Comparison of ENCODE assay signal across 8 mouse cellular contexts in genomic region chr12:80108896-80109668, GRCm38 (mm10). TPM values are rescaled to one million over a fixed set of nuclear protein-coding genes. Genes with fewer than 3 reads are reported as not detected.
DNase-seq lines count a peak whose midpoint lies in the region; ATAC-seq and TF ChIP-seq lines count a peak whose summit lies in the region.
"Not testable (repeated sequence)": the region's sequence is repeated elsewhere in the genome, so short reads cannot be mapped to it uniquely, and the experiment has no call there.

No protein-coding gene starts in this region.

- WGBS in bone marrow, adult 2 months: 9% methylated on average over 11 of the region's 11 CpGs
- WGBS in heart, embryonic 16.5 days: 11% methylated on average over 11 of the region's 11 CpGs
- WGBS in kidney, postnatal 0 days: 4% methylated on average over 11 of the region's 11 CpGs
- 13% methylated on average over 11 of the region's 11 CpGs for WGBS in liver, embryonic 14.5 days (ENCODE audit: insufficient replicate concordance)

- not testable (repeated sequence) for H3K27me3 ChIP-seq in heart, embryonic 16.5 days (ENCODE audit: control insufficient read depth, insufficient read depth, low read length); kidney, postnatal 0 days (ENCODE audit: insufficient read depth, low read length); liver, embryonic 14.5 days (ENCODE audit: control insufficient read depth, insufficient read depth, low read length); splenic B cell, adult 2 months (ENCODE audit: control insufficient read depth, insufficient read depth, low read length, poor library complexity, severe bottlenecking)

- H3K4me1 ChIP-seq in bone marrow, adult 2 months (ENCODE audit: control insufficient read depth, insufficient read depth, low read length); heart, embryonic 16.5 days (ENCODE audit: control insufficient read depth, insufficient read depth, low read length); kidney, postnatal 0 days (replicated peaks; ENCODE audit: insufficient read depth, low read length): not testable (repeated sequence)
- peaks cover 4 to 12% of the 10 kb centered on the region in 2 experiments; a peak in 3 of 4 replicates for H3K4me1 ChIP-seq in liver, embryonic 14.5 days (replicated peaks; ENCODE audit: control insufficient read depth in 2 of 2, insufficient read depth in 2 of 2, low read length in 1 of 2)

- ATAC-seq in erythroblast, adult 5-6 weeks (replicated peaks; ENCODE audit: low FRiP score, poor library complexity, severe bottlenecking): peak; percentile 43; the same call in 1 of the 2 replicates
- ATAC-seq in heart, embryonic 16.5 days (replicated peaks; ENCODE audit: extremely low read depth, insufficient read depth, low FRiP score); kidney, postnatal 0 days (replicated peaks; ENCODE audit: low FRiP score, low read depth); liver, embryonic 14.5 days (ENCODE audit: insufficient read depth): not testable (repeated sequence)

- peak; percentile 75 for TF ChIP-seq CTCF in bone marrow, adult 2 months (IDR thresholded peaks at IDR 0.05; ENCODE audit: control insufficient read depth, insufficient read depth, low read length)
- TF ChIP-seq CTCF in kidney, postnatal 0 days (IDR thresholded peaks at IDR 0.05; ENCODE audit: low read depth): peak; percentile 78
- peak; percentile 84 for TF ChIP-seq CTCF in liver, embryonic 14.5 days (IDR thresholded peaks at IDR 0.05; ENCODE audit: low read depth)

- DNase-seq in 416B (ENCODE audit: low read depth): peak; percentile 89
- DNase-seq in kidney, postnatal 0 days (ENCODE audit: low spot score): peak; percentile 89
- not testable (repeated sequence) for DNase-seq in liver, embryonic 14.5 days (ENCODE audit: low read depth in 3 of 3, low spot score in 3 of 3)
- DNase-seq in naive thymus-derived CD4-positive, alpha-beta T cell, adult 2 months (ENCODE audit: low read depth): peak; percentile 92
- peak; percentile 92 for DNase-seq in splenic B cell, adult 2 months (ENCODE audit: low read depth, low spot score)

- H3K9ac ChIP-seq in heart, embryonic 16.5 days (ENCODE audit: low read length): peak overlapping the region; percentile 90
- H3K9ac ChIP-seq in kidney, postnatal 0 days (ENCODE audit: low read depth, low read length): peak overlapping the region; percentile 98
- not testable (repeated sequence) for H3K9ac ChIP-seq in liver, embryonic 14.5 days (replicated peaks)

- H3K36me3 ChIP-seq in heart, embryonic 16.5 days (ENCODE audit: control insufficient read depth, insufficient read depth): not testable (repeated sequence)
- H3K36me3 ChIP-seq in kidney, postnatal 0 days (ENCODE audit: insufficient read depth, low read length): peaks cover 15% of the 10 kb centered on the region
- peaks cover 16% of the 10 kb centered on the region for H3K36me3 ChIP-seq in liver, embryonic 14.5 days (replicated peaks; ENCODE audit: control insufficient read depth, insufficient read depth, low read depth)
- peaks cover 22% of the 10 kb centered on the region for H3K36me3 ChIP-seq in splenic B cell, adult 2 months (ENCODE audit: control insufficient read depth, insufficient read depth, low read length, poor library complexity, severe bottlenecking)

- not testable (repeated sequence) for TF ChIP-seq POLR2A in bone marrow, adult 2 months (IDR thresholded peaks at IDR 0.05; ENCODE audit: borderline replicate concordance, control insufficient read depth, low read depth, low read length)

- not testable (repeated sequence) for H3K27ac ChIP-seq in bone marrow, adult 2 months (ENCODE audit: control insufficient read depth, insufficient read depth, low read depth, low read length, poor library complexity); liver, embryonic 14.5 days
- H3K27ac ChIP-seq in heart, embryonic 16.5 days (ENCODE audit: low read length): peak overlapping the region; percentile 97
- H3K27ac ChIP-seq in kidney, postnatal 0 days: peak overlapping the region; percentile 93

- not testable (repeated sequence) for H3K9me3 ChIP-seq in heart, embryonic 16.5 days (replicated peaks; ENCODE audit: control insufficient read depth, low read length); kidney, postnatal 0 days (replicated peaks; ENCODE audit: low read length); liver, embryonic 14.5 days (ENCODE audit: control insufficient read depth, low read length)

- H3K4me3 ChIP-seq in bone marrow, adult 2 months (replicated peaks; ENCODE audit: control insufficient read depth, low read depth, low read length): not testable (repeated sequence)
- peak overlapping the region; percentile 70 for H3K4me3 ChIP-seq in heart, embryonic 16.5 days (ENCODE audit: low read length)
- peak overlapping the region; percentile 96 for H3K4me3 ChIP-seq in kidney, postnatal 0 days (replicated peaks; ENCODE audit: low read depth, low read length)
- H3K4me3 ChIP-seq in liver, embryonic 14.5 days (ENCODE audit: insufficient read depth in 1 of 2, low read depth in 2 of 2, low read length in 2 of 2): peak overlapping the region; percentile 92 to 97; a peak in 3 of 4 replicates

- peak overlapping the region; percentile 85 for H3K4me2 ChIP-seq in heart, embryonic 16.5 days (ENCODE audit: low read depth, low read length)
- H3K4me2 ChIP-seq in kidney, postnatal 0 days (ENCODE audit: low read length): peak overlapping the region; percentile 85
- peak overlapping the region; percentile 100 for H3K4me2 ChIP-seq in liver, embryonic 14.5 days (ENCODE audit: low read depth)

- TF ChIP-seq EP300 in liver, embryonic 14.5 days (IDR thresholded peaks at IDR 0.05; ENCODE audit: low read depth): not testable (repeated sequence)

RNA-seq across cellular contexts. Expression of gene Zfp36l1, which starts 3.7 kb away (rescaled TPM):
- polyA plus RNA-seq in bone marrow, adult 2 months (2011; ENCODE audit: insufficient read depth, insufficient read length, low replicate concordance, missing spikeins): 20.1 and 33.6 TPM in 2 replicates
- 8.8 and 12.7 TPM in 2 replicates for total RNA-seq in erythroblast, adult 5-6 weeks (2015; ENCODE audit: low replicate concordance)
- total RNA-seq in erythroblast, adult 5-6 weeks (2017; ENCODE audit: low replicate concordance): 4.0 and 4.3 TPM in 2 replicates
- 85.5 and 90.1 TPM in 2 replicates for polyA plus RNA-seq in heart, embryonic 16.5 days (2015; fragmentation: Nextera tagmentation; extraction: Ambion mirVana)
- polyA plus RNA-seq in kidney, postnatal 0 days (2015; fragmentation: Nextera tagmentation; extraction: Ambion mirVana): 141 and 160 TPM in 2 replicates
- 19.4 and 23.5 TPM in 2 replicates for polyA plus RNA-seq in liver, embryonic 14.5 days (2012; rRNA removed)
- polyA plus RNA-seq in liver, embryonic 14.5 days (2014; fragmentation: Nextera tagmentation; extraction: Ambion mirVana): 22.7 and 28.5 TPM in 2 replicates
